ENCODE assay signal across 13 mouse cellular contexts in genomic region chr5:20491911-20492310, GRCm38 (mm10).
"Had no signal": no experiment of that assay in that cellular context is flagged by ENCODE, and none has a peak within 500 bp of the region (broad histone marks: within the 10 kb centered on the region; RNA-seq: fewer than 3 reads in every experiment).

No protein-coding gene starts in this region.

- H3K9me3 ChIP-seq: limb, embryonic 13.5 days; liver, embryonic 13.5 days; midbrain, embryonic 12.5 days; neural tube, embryonic 13.5 days had no signal

- H3K4me3 ChIP-seq: limb, embryonic 13.5 days; liver, embryonic 13.5 days; midbrain, embryonic 12.5 days; neural tube, embryonic 13.5 days had no signal

- H3K27ac ChIP-seq: kidney, postnatal 0 days; limb, embryonic 13.5 days; liver, embryonic 13.5 days; midbrain, embryonic 12.5 days; neural tube, embryonic 13.5 days had no signal

- H3K27me3 ChIP-seq: limb, embryonic 13.5 days; liver, embryonic 13.5 days; midbrain, embryonic 12.5 days; neural tube, embryonic 13.5 days had no signal

- H3K4me1 ChIP-seq: liver, embryonic 13.5 days; midbrain, embryonic 12.5 days had no signal

- H3K9ac ChIP-seq: limb, embryonic 13.5 days; liver, embryonic 13.5 days; midbrain, embryonic 12.5 days; neural tube, embryonic 13.5 days had no signal

- H3K4me2 ChIP-seq: limb, embryonic 13.5 days; liver, embryonic 13.5 days; midbrain, embryonic 12.5 days; neural tube, embryonic 13.5 days had no signal

- H3K36me3 ChIP-seq: limb, embryonic 13.5 days; liver, embryonic 13.5 days; midbrain, embryonic 12.5 days; neural tube, embryonic 13.5 days had no signal

- DNase-seq: kidney, adult 9 months; kidney, postnatal 36 days; liver, embryonic 13.5 days; lung, adult 18-20 months; retina, postnatal 1 day; right cerebral cortex, postnatal 4 days; spleen, adult 18-20 months; thymus, adult 18-20 months; thymus, postnatal 14 days had no signal
